Mouse (Mus musculus) liver, embryonic 12.5 days (tissue): ENCODE data around the gene Zfp990. TPM values are rescaled to one million over a fixed set of nuclear protein-coding genes. Genes with fewer than 3 reads are reported as not detected.
"Not testable (repeated sequence)": the region's sequence is repeated elsewhere in the genome, so short reads cannot be mapped to it uniquely, and the experiment has no call there.

Experiments
- ATAC-seq: fragments of 200-750 bp; cut with Nextera tagmentation; 2 replicates; pipeline ENCODE4 v1.8.0; 2017; ENCODE audit warnings: moderate number of reproducible peaks, mild to moderate bottlenecking, moderate library complexity
- H3K27ac ChIP-seq: fragments of 300-500 bp; sonication (generic); 2 replicates; pipeline ENCODE4 v1.5.1; 2016; ENCODE audit warnings: mild to moderate bottlenecking
- H3K27me3 ChIP-seq: fragments of 300-500 bp; sonication (generic); replicated peaks from 2 replicates; pipeline ENCODE4 v1.6.1; 2016; ENCODE audit warnings: mild to moderate bottlenecking, moderate library complexity
- H3K36me3 ChIP-seq: fragments of 300-500 bp; sonication (generic); 2 replicates; pipeline ENCODE4 v1.6.1; 2016; ENCODE audit warnings: mild to moderate bottlenecking, moderate library complexity
- H3K4me1 ChIP-seq: fragments of 300-500 bp; sonication (generic); 2 replicates; pipeline ENCODE4 v1.6.1; 2016
- H3K4me2 ChIP-seq: fragments of 300-500 bp; sonication (generic); 2 replicates; pipeline ENCODE4 v1.6.1; 2016; ENCODE audit warnings: mild to moderate bottlenecking, moderate library complexity
- H3K4me3 ChIP-seq: fragments of 300-500 bp; sonication (generic); 2 replicates; pipeline ENCODE4 v1.5.1; 2016; ENCODE audit warnings: mild to moderate bottlenecking, moderate library complexity
- H3K9ac ChIP-seq: fragments of 300-500 bp; sonication (generic); 2 replicates; pipeline ENCODE4 v1.6.1; 2016; ENCODE audit warnings: mild to moderate bottlenecking, moderate library complexity
- H3K9me3 ChIP-seq: fragments of 300-500 bp; sonication (generic); replicated peaks from 2 replicates; pipeline ENCODE4 v1.6.1; 2016; ENCODE audit warnings: mild to moderate bottlenecking, moderate library complexity
- WGBS: fragments of 180-500 bp; shearing (Covaris S2); methylation state at CpG from one replicate; pipeline ENCODE4 v1.1.7; 2016; ENCODE audit not compliant: insufficient replicate concordance; 5-methylcytosine and 5-hydroxymethylcytosine counted together
- polyA plus RNA-seq: library from polyadenylated mRNA; unstranded; fragments of >200 nt; fragmentation: Nextera tagmentation; extraction: Ambion mirVana; gene quantifications from 2 replicates; pipeline ENCODE4 v1.2.1, GENCODE M21; 2016

Gene Zfp990
- polyA plus RNA-seq, 1 experiment from 2014 or later = 0.04 TPM

DNA sequence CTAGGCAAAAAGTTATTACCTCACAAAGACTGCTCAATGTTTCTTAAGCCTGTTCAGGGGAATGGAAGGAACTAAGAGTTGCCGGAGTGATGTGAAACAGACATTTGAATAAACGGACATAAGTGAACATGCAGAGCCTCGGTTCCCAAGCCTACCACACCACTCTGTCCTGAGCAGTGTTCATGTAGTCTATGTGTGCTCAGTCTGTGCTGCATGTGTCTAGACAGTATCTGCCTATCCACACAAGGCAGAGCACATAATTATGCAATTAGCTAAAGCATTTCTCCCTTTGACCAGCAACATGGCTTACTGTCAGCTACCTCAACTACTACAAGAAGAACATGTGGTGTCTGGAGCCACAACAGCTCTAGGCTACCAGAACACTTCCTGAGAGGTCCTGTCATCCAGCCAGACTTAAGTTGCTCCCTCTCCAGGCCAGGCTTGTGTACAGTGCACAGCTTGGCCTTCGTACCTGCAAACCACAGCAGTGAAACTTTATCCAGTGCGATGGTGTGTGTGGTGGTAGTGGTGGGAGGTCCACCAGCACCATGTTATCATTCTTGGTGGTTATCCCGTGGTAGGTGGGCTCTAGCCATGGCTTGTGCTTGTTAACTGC lies 35.3 kb downstream of the Zfp990 start:
- not testable (repeated sequence) for H3K36me3 ChIP-seq, H3K9ac ChIP-seq, H3K4me1 ChIP-seq, H3K4me3 ChIP-seq, H3K4me2 ChIP-seq, H3K27me3 ChIP-seq, H3K27ac ChIP-seq, ATAC-seq
- H3K9me3 ChIP-seq = peaks cover 32% of the 10 kb centered on the region
- WGBS = 48% methylated on average over 6 of the region's 6 CpGs

DNA sequence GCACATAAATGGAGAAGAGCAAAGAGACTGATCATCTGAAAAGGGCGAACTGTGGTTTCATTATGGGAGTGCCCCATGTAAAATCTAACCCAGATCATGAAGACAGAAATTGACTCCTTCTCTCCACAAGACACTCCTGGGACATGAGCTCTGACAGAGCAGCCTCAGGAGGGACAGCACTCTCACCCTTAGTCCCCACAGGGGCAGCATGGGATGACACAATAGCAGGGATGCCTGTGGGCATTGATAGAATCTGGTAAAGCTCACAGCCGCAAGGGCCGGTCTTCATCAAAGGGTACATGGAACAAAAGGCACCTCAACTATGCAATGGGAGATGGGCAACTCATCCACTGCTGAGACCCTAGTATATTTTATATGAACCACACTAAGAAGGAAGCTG lies 35.9 kb downstream of the Zfp990 start:
- H3K4me2 ChIP-seq, H3K27me3 ChIP-seq, H3K4me3 ChIP-seq, H3K27ac ChIP-seq, H3K9ac ChIP-seq, ATAC-seq, H3K4me1 ChIP-seq, H3K36me3 ChIP-seq: not testable (repeated sequence)
- H3K9me3 ChIP-seq = peaks cover 29% of the 10 kb centered on the region
- WGBS = 72% methylated on average over 3 of the region's 3 CpGs

DNA sequence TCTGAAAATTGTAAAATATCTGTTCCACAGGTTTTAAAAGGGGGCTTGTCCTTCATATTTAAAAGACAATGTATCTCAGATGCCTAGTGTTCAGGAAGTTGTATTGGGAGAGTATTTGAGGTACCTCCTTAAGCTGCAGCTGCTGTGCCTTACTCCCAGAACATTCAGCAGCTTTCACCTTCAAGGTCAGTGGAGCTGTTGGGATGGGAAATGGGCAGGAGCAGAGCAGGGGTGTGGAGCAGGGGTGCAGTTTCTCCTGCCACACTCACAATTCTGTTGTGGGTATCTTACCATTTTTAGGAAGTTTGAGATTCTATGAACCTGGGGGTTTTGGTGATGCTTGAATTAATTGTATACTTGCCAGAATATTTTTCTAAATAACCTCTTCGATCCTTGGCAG lies 46.1 kb downstream of the Zfp990 start:
- ATAC-seq = no peak
- H3K9ac ChIP-seq = no peak overlapping the region
- H3K4me2 ChIP-seq = no peak overlapping the region
- WGBS = 55% methylated on average over 1 of the region's 1 CpGs
- H3K27me3 ChIP-seq = no peaks in the 10 kb centered on the region
- H3K27ac ChIP-seq = no peak overlapping the region
- H3K36me3 ChIP-seq = no peaks in the 10 kb centered on the region
- no peaks in the 10 kb centered on the region for H3K4me1 ChIP-seq
- H3K9me3 ChIP-seq = 0 out of 2 replicates have a peak, but pooled peaks cover 7% of the 10 kb centered on the region
- no peak overlapping the region for H3K4me3 ChIP-seq

DNA sequence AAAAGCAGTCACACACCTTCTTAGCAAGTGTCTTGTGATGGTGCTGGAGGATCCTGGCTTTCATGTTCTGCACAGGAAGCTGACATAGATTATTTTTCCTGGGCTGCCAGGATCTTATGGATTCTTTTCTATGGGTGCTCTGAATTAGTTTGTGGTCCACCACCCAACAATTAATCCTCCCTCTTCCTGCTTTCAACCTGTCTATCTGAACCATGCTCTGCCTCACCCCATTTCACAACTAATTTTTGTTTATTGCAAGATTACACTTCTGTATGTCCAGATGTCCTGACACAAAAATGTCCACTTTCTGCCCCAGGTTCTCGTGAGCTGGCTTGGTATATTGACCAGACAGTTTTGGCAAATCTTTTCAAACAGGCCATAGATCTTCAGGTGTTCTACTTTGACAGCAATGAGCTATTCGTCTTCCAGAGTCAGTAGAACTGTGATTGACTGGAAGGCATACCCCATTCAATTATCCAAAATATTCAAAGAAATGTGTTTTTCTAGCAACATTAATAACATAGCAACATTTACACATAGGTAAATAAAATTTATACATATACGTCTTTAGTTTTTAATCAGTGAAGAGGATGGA lies 49.0 kb downstream of the Zfp990 start:
- Histone ChIP-seq H3K27me3 (no peaks in the 10 kb centered on the region), H3K4me3 (no peak overlapping the region), H3K9ac (no peak overlapping the region), H3K9me3 (no peaks in the 10 kb centered on the region), H3K27ac (no peak overlapping the region), H3K4me2 (no peak overlapping the region), H3K4me1 (no peaks in the 10 kb centered on the region), H3K36me3 (no peaks in the 10 kb centered on the region)
- 29% methylated on average over 3 of the region's 3 CpGs for WGBS
- no peak for ATAC-seq

DNA sequence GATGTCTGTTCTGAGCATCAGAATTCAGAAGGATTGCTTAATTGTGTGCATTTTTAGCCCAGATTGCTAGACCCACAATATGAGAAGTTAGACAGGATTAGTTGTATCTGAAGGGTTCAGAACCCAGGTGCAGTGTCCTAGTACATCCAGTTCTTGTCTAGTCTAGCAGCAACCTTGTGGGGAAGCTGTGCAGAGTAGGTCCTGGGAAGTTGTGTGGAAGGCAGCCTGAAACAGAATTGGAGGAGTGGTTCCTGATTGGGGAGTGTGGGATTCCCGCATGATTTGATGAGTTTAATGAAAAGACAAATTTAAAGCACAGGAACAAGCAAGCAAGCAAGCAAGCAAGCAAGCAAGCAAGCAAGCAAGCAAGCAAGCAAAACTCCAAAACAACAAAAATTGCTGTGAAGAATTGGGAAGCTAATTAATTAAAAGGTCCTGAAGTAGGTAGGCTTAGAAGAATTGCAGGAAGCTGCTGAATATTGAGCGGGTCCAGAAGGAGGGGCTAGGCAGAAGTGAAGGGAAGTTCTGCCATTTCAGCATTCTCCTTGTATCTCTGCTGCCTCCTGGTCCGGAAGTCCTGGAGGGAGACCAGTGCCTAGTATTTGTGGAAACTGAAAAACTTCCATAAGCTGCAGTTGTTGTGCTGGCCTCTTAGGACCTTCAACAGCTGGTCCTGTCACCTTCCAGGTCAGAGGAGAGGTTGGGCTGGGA lies 53.7 kb downstream of the Zfp990 start:
- no peak for ATAC-seq
- no peaks in the 10 kb centered on the region for H3K27me3 ChIP-seq
- no peaks in the 10 kb centered on the region for H3K4me1 ChIP-seq
- H3K36me3 ChIP-seq = no peaks in the 10 kb centered on the region
- H3K4me3 ChIP-seq = no peak overlapping the region
- H3K27ac ChIP-seq = no peak overlapping the region
- H3K4me2 ChIP-seq = no peak overlapping the region
- no peak overlapping the region for H3K9ac ChIP-seq
- WGBS = 57% methylated on average over 3 of the region's 3 CpGs
- H3K9me3 ChIP-seq = 0 out of 2 replicates have a peak, but pooled peaks cover 6% of the 10 kb centered on the region

DNA sequence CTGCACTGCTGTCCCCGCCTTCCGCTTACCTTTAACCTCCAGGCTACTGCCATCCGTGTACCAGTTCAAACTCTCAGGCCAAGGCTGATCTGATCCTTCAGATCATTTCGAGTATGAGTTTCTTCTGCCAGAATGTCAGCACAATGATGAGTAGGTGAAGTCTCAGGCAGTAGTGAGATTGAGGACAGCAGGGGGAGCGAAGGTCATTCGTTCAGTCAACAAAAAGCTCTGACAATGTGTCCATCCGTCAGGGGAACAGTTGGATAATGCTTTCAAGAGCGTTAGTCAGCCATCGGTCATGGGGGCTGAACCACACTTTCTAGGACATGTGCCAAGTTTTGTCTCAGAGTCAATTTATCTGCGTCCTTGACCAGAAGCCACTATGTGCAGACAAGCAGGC lies 59.9 kb downstream of the Zfp990 start:
- H3K27ac ChIP-seq, ATAC-seq, H3K4me2 ChIP-seq, H3K4me3 ChIP-seq, H3K4me1 ChIP-seq, H3K36me3 ChIP-seq, H3K27me3 ChIP-seq, H3K9ac ChIP-seq: not testable (repeated sequence)
- WGBS = 77% methylated on average over 5 of the region's 10 CpGs
- H3K9me3 ChIP-seq = 0 out of 2 replicates have a peak, but pooled peaks cover 10% of the 10 kb centered on the region

DNA sequence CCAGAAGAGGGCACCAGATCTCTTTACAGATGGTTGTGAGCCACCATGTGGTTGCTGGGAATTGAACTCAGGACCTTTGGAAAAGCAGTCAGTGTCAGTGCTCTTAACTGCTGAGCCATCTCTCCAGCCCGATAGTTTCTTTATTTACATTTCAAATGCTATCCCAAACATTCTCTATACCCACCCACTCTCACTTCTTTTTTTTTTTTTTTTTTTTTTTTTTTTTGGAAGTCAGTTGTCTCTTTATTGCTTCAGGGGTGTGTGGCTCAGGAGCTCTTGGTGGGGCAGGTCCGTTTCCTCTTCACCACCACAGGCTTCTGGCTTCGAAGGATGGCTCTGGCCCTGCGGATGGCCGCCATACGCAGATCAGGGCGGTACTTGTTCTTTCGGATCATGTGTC lies 66.1 kb downstream of the Zfp990 start:
- 81% methylated on average over 8 of the region's 8 CpGs for WGBS

DNA sequence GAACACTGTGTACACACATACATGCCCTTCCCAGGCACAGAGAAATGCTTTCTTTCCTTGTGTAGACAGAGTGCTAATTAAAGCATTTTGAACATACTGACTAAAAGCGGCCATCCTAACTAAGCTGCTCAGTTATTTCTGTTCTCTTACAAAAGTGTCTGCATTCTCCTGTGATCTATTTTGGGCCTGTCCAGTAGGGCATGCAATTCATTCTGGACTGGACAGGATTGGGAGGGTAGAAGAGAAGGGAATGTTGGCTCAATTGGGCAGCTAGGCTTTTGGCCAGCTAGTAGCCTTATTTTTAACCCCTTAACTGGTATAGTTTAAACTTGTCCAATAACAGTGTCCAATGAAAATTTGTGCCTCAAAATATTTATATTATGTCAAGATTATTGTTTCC lies 69.8 kb downstream of the Zfp990 start:
- H3K27ac ChIP-seq, H3K36me3 ChIP-seq, H3K4me3 ChIP-seq, H3K4me1 ChIP-seq, H3K9ac ChIP-seq, ATAC-seq, H3K27me3 ChIP-seq, H3K4me2 ChIP-seq, H3K9me3 ChIP-seq: not testable (repeated sequence)
- 69% methylated on average over 1 of the region's 1 CpGs for WGBS

More for the DNA sequence above, 66.1 kb downstream of the Zfp990 start:
- not testable (repeated sequence) for H3K9ac ChIP-seq, H3K27ac ChIP-seq, H3K4me2 ChIP-seq, H3K4me1 ChIP-seq, H3K4me3 ChIP-seq, ATAC-seq, H3K9me3 ChIP-seq, H3K27me3 ChIP-seq, H3K36me3 ChIP-seq

DNA sequence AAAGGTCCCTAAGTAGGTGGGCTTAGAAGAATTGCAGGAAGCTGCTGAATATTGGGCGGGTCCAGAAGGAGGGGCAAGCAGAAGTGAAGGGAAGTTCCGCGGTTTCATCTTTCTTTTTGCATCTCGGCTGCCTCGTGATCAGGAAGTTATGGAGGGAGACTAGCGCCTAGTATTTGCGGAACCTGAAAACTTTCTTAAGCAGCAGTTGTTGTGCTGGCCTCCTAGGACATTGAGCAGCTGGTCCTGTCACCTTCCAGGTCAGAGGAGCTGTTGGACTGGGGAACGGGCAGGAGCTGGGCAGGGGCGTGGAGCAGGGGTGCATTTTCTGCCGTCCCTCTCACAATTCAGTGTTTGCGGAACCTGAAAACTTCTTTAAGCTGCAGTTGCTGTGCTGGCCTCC lies 74.5 kb downstream of the Zfp990 start, which contains the start of gene Gm13212:
Gm13212 (plus strand) TSS at position 89 of the 400 bp plus-strand sequence.
- not testable (repeated sequence) for H3K27me3 ChIP-seq, H3K9me3 ChIP-seq, H3K4me1 ChIP-seq, H3K36me3 ChIP-seq, H3K27ac ChIP-seq
- Histone ChIP-seq H3K4me2 (peak within 1 kb of the TSS; percentile 63), H3K9ac (peak within 1 kb of the TSS; percentile 50; the same call in 1 of the 2 replicates), H3K4me3 (peak within 1 kb of the TSS; percentile 55)
- 13% methylated on average over 11 of the region's 11 CpGs for WGBS
- ATAC-seq = peak; percentile 82

DNA sequence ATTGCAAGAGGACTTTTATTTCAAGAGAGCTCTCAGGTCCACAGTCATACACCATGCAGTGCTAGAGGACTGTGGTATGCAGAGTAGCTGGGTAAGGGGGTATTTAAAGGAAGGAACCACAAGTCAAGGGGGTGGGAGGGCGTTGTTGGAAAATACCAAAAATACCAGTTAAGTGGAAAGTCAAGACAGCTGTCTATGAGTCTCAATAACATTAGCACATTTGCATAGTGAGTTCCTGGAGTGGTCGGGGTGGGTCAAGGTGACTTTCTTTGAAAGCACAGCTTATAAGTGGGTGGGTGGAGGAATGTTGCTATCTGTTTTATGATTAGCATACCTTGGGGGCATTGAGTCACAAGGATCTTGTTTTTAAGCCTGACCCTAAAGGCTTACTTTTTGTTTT lies 75.5 kb downstream of the Zfp990 start:
- Histone ChIP-seq H3K4me2 (peak overlapping the region; percentile 63), H3K4me3 (peak overlapping the region; percentile 55)
- not testable (repeated sequence) for H3K27ac ChIP-seq, H3K9me3 ChIP-seq, H3K9ac ChIP-seq, H3K27me3 ChIP-seq, H3K36me3 ChIP-seq, H3K4me1 ChIP-seq
- WGBS = 64% methylated on average over 2 of the region's 2 CpGs
- ATAC-seq = peak; percentile 50; the same call in 1 of the 2 replicates
